Comparison of ENCODE assay signal across 8 mouse cellular contexts in the genomic region with DNA sequence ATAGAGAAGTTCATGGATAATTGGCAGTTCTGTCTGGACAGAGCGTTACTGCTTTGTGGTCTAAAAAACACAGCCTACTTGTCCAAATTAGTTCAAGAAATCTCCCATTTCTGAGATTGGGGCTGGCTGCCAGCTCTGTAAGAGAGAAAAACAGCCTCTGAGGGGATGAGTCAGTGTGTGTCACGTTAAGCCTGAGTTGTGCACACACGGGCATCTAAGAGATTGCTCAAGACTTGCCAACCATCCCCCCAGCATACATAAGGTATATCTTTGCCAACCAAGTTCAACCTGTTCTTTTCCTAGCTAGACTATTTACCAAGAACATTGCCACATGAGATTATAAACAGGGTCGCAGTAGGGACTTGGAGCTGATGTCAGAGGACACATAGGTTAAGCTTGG. TPM values are rescaled to one million over a fixed set of nuclear protein-coding genes. Genes with fewer than 3 reads are reported as not detected.
DNase-seq lines count a peak whose midpoint lies in the region.

No protein-coding gene starts in this region.

- peak; percentile 2 for DNase-seq in cerebellum, adult 11 months
- no peak for DNase-seq in cerebellum, postnatal 4 days (ENCODE audit: low spot score in 2 of 2)
- peak; percentile 9 for DNase-seq in ovary, postnatal 36 days (ENCODE audit: low spot score)
- no peak for DNase-seq in ovary, postnatal 10 days (ENCODE audit: low spot score)
- peak; percentile 0 for DNase-seq in heart, postnatal 25 days (ENCODE audit: low spot score)
- peak; percentile 51 to 68 for DNase-seq in right cerebral cortex, postnatal 36 days (ENCODE audit: low spot score in 2 of 2)
- no peak for DNase-seq in embryo, embryonic 9.5 days (ENCODE audit: extremely low spot score)
- DNase-seq in spleen, postnatal 36 days (ENCODE audit: low spot score in 2 of 2): no peak

- intact Hi-C loops in heart, postnatal 25 days (cut with DNase I): no loop called here

RNA-seq across cellular contexts. Expression of a gene that starts 44.9 kb away (rescaled TPM):
- total RNA-seq in heart, postnatal 25 days (2021): 100 to 1,000 TPM; 114 to 126 TPM

Comparison
In these comparisons a context has a peak if more than half of its experiments do, and no peak if none do; other contexts are left out.
1. DNase-seq: peak in cerebellum, adult 11 months (single experiment), ovary, postnatal 36 days (single experiment), heart, postnatal 25 days (single experiment) and right cerebral cortex, postnatal 36 days (2 of 2); none in cerebellum, postnatal 4 days (0 of 2), ovary, postnatal 10 days (single experiment), embryo, embryonic 9.5 days (single experiment) and spleen, postnatal 36 days (0 of 2).